Comparison of ENCODE assay signal across 9 mouse cellular contexts in genomic region chr5:116591346-116592048, GRCm38 (mm10). TPM values are rescaled to one million over a fixed set of nuclear protein-coding genes. Genes with fewer than 3 reads are reported as not detected.
DNase-seq lines count a peak whose midpoint lies in the region; ATAC-seq lines count a peak whose summit lies in the region.
"Had no signal": no experiment of that assay in that cellular context is flagged by ENCODE, and none has a peak within 500 bp of the region (broad histone marks: within the 10 kb centered on the region; RNA-seq: fewer than 3 reads in every experiment).

Srrm4 (minus strand) TSS chr5:116591817.

- H3K27ac ChIP-seq in embryonic facial prominence, embryonic 11.5 days (replicated peaks; ENCODE audit: low read depth, low read length) = no peak within 1 kb of the TSS
- no peak within 1 kb of the TSS for H3K27ac ChIP-seq in heart, embryonic 16.5 days (ENCODE audit: low read length)
- no peak within 1 kb of the TSS for H3K27ac ChIP-seq in liver, embryonic 11.5 days (ENCODE audit: low read depth, low read length)
- H3K27ac ChIP-seq in neural tube, embryonic 14.5 days (ENCODE audit: low read depth, low read length) = peak within 1 kb of the TSS; percentile 96

- DNase-seq in thymus, postnatal 14 days = peak; percentile 6
- DNase-seq in thymus, postnatal 0 days (ENCODE audit: low spot score) = no peak
- peak; percentile 91 for DNase-seq in embryonic facial prominence, embryonic 11.5 days (ENCODE audit: low spot score)
- DNase-seq in kidney, postnatal 36 days = peak; percentile 34 to 83
- peak; percentile 77 for DNase-seq in liver, embryonic 11.5 days (ENCODE audit: low spot score)
- peak; percentile 38 for DNase-seq in urinary bladder, postnatal 25 days (ENCODE audit: low spot score)

- H3K9me3 ChIP-seq in embryonic facial prominence, embryonic 11.5 days (replicated peaks; ENCODE audit: control insufficient read depth, low read length) = no peaks in the 10 kb centered on the region
- peaks cover 7% of the 10 kb centered on the region for H3K9me3 ChIP-seq in heart, embryonic 16.5 days (replicated peaks; ENCODE audit: control insufficient read depth, low read length)
- H3K9me3 ChIP-seq in liver, embryonic 11.5 days (ENCODE audit: control insufficient read depth, low read length) = no peaks in the 10 kb centered on the region
- no peaks in the 10 kb centered on the region for H3K9me3 ChIP-seq in neural tube, embryonic 14.5 days (ENCODE audit: control insufficient read depth, low read length)

- peak within 1 kb of the TSS; percentile 30 for H3K4me2 ChIP-seq in embryonic facial prominence, embryonic 11.5 days (ENCODE audit: low read depth, low read length)
- peak within 1 kb of the TSS; percentile 25 for H3K4me2 ChIP-seq in heart, embryonic 16.5 days (ENCODE audit: low read depth, low read length)
- H3K4me2 ChIP-seq in liver, embryonic 11.5 days = peak within 1 kb of the TSS; percentile 46
- peak within 1 kb of the TSS; percentile 88 for H3K4me2 ChIP-seq in neural tube, embryonic 14.5 days (ENCODE audit: low read depth, low read length)

- H3K4me3 ChIP-seq in embryonic facial prominence, embryonic 11.5 days (ENCODE audit: low read depth, low read length) = peak within 1 kb of the TSS; percentile 16
- peak within 1 kb of the TSS; percentile 2; the same call in 1 of the 2 replicates for H3K4me3 ChIP-seq in heart, embryonic 16.5 days (ENCODE audit: low read length)
- H3K4me3 ChIP-seq in liver, embryonic 11.5 days (ENCODE audit: low read depth, low read length) = peak within 1 kb of the TSS; percentile 25
- peak within 1 kb of the TSS; percentile 88 for H3K4me3 ChIP-seq in neural tube, embryonic 14.5 days (ENCODE audit: low read depth, low read length)

- H3K9ac ChIP-seq in embryonic facial prominence, embryonic 11.5 days (replicated peaks; ENCODE audit: low read length) = peak within 1 kb of the TSS; percentile 7
- H3K9ac ChIP-seq in heart, embryonic 16.5 days (ENCODE audit: low read length) = no peak within 1 kb of the TSS
- H3K9ac ChIP-seq in liver, embryonic 11.5 days (ENCODE audit: low read depth, low read length) = no peak within 1 kb of the TSS
- H3K9ac ChIP-seq in neural tube, embryonic 14.5 days (replicated peaks; ENCODE audit: low read depth, low read length) = peak within 1 kb of the TSS; percentile 80

- under 1% methylated on average over 48 of the region's 53 CpGs for WGBS in embryonic facial prominence, embryonic 11.5 days
- 1% methylated on average over 50 of the region's 53 CpGs for WGBS in heart, embryonic 16.5 days
- 2% methylated on average over 52 of the region's 53 CpGs for WGBS in liver, embryonic 11.5 days
- 0% methylated on average over 40 of the region's 53 CpGs for WGBS in neural tube, embryonic 14.5 days

- no peaks in the 10 kb centered on the region for H3K4me1 ChIP-seq in embryonic facial prominence, embryonic 11.5 days (ENCODE audit: control insufficient read depth, insufficient read depth, low read length)
- H3K4me1 ChIP-seq in heart, embryonic 16.5 days (ENCODE audit: control insufficient read depth, insufficient read depth, low read length) = no peaks in the 10 kb centered on the region
- H3K4me1 ChIP-seq in liver, embryonic 11.5 days (replicated peaks; ENCODE audit: control insufficient read depth, insufficient read depth, low read length) = 0 out of 2 replicates have a peak, but pooled peaks cover 2% of the 10 kb centered on the region
- peaks cover 16% of the 10 kb centered on the region; the same call in 1 of the 2 replicates for H3K4me1 ChIP-seq in neural tube, embryonic 14.5 days (ENCODE audit: control insufficient read depth, insufficient read depth, low read length)

- peaks cover 17% of the 10 kb centered on the region for H3K27me3 ChIP-seq in embryonic facial prominence, embryonic 11.5 days (ENCODE audit: control insufficient read depth, insufficient read depth, low read length)
- H3K27me3 ChIP-seq in heart, embryonic 16.5 days (ENCODE audit: control insufficient read depth, insufficient read depth, low read length) = peaks cover 50% of the 10 kb centered on the region
- H3K27me3 ChIP-seq in liver, embryonic 11.5 days (replicated peaks; ENCODE audit: control insufficient read depth, insufficient read depth, low read length) = peaks cover 30% of the 10 kb centered on the region
- H3K27me3 ChIP-seq in neural tube, embryonic 14.5 days (ENCODE audit: control insufficient read depth, insufficient read depth, low read length) = no peaks in the 10 kb centered on the region
- H3K27me3 ChIP-seq: CH12.LX had no signal

- no peaks in the 10 kb centered on the region for H3K36me3 ChIP-seq in embryonic facial prominence, embryonic 11.5 days (replicated peaks; ENCODE audit: control insufficient read depth, insufficient read depth, low read depth, low read length)
- no peaks in the 10 kb centered on the region for H3K36me3 ChIP-seq in heart, embryonic 16.5 days (ENCODE audit: control insufficient read depth, insufficient read depth)
- H3K36me3 ChIP-seq in liver, embryonic 11.5 days (ENCODE audit: control insufficient read depth, insufficient read depth, low read length) = no peaks in the 10 kb centered on the region
- H3K36me3 ChIP-seq in neural tube, embryonic 14.5 days (ENCODE audit: control insufficient read depth, insufficient read depth, low read length) = no peaks in the 10 kb centered on the region

- peak; percentile 73 for ATAC-seq in embryonic facial prominence, embryonic 11.5 days (replicated peaks; ENCODE audit: insufficient number of reproducible peaks, low FRiP score, low TSS enrichment, low read depth)
- no peak for ATAC-seq in heart, embryonic 16.5 days (replicated peaks; ENCODE audit: extremely low read depth, insufficient read depth, low FRiP score)
- ATAC-seq in liver, embryonic 11.5 days (replicated peaks; ENCODE audit: low FRiP score) = no peak
- ATAC-seq in neural tube, embryonic 14.5 days (ENCODE audit: low read depth) = peak; percentile 88

RNA-seq across cellular contexts. Expression of gene Srrm4, which starts in this region (rescaled TPM):
- polyA plus RNA-seq in thymus, postnatal 0 days (2015; fragmentation: Nextera tagmentation; extraction: Ambion mirVana) = 0.12 TPM in 1 of 2 replicates, not detected in the other
- 3.4 and 4.2 TPM in 2 replicates for polyA plus RNA-seq in embryonic facial prominence, embryonic 11.5 days (2014; fragmentation: Nextera tagmentation; extraction: Ambion mirVana)
- polyA plus RNA-seq in heart, embryonic 16.5 days (2015; fragmentation: Nextera tagmentation; extraction: Ambion mirVana) = 0.84 and 1.3 TPM in 2 replicates
- 0.11 and 0.19 TPM in 2 replicates for polyA plus RNA-seq in liver, embryonic 11.5 days (2014; fragmentation: Nextera tagmentation; extraction: Ambion mirVana)
- polyA plus RNA-seq in neural tube, embryonic 14.5 days (2014; fragmentation: Nextera tagmentation; extraction: Ambion mirVana) = 20.8 and 22.9 TPM in 2 replicates

Comparison
In these comparisons a context has a peak if more than half of its experiments do, and no peak if none do; other contexts are left out.
1. Peak in DNase-seq, H3K4me3 ChIP-seq and H3K4me2 ChIP-seq in liver, embryonic 11.5 days; RNA of the gene not detected or under 1 TPM.
2. ATAC-seq: peak in embryonic facial prominence, embryonic 11.5 days (single experiment) and neural tube, embryonic 14.5 days (single experiment); none in heart, embryonic 16.5 days (single experiment) and liver, embryonic 11.5 days (single experiment).
3. H3K4me2 ChIP-seq: peak in every context shown above with its lines; median percentile 88 in neural tube, embryonic 14.5 days; 46 in liver, embryonic 11.5 days; 30 in embryonic facial prominence, embryonic 11.5 days; 25 in heart, embryonic 16.5 days.
4. H3K4me3 ChIP-seq: peak in every context shown above with its lines; median percentile 88 in neural tube, embryonic 14.5 days; 25 in liver, embryonic 11.5 days; 16 in embryonic facial prominence, embryonic 11.5 days; 2 in heart, embryonic 16.5 days.
5. H3K9ac ChIP-seq: peak in embryonic facial prominence, embryonic 11.5 days (single experiment) and neural tube, embryonic 14.5 days (single experiment); none in heart, embryonic 16.5 days (single experiment) and liver, embryonic 11.5 days (single experiment).